22 mouse cellular contexts compared by ENCODE assay signal in genomic region chr7:27483860-27484259, GRCm38 (mm10). TPM values are rescaled to one million over a fixed set of nuclear protein-coding genes. Genes with fewer than 3 reads are reported as not detected.
"Had no signal": no experiment of that assay in that cellular context is flagged by ENCODE, and none has a peak within 500 bp of the region (broad histone marks: within the 10 kb centered on the region; RNA-seq: fewer than 3 reads in every experiment).

No protein-coding gene starts in this region.

- H3K4me3 ChIP-seq: layer of hippocampus, adult 2 months; limb, embryonic 10.5 days; limb, embryonic 13.5 days; midbrain, embryonic 13.5 days; myocyte; neural tube, embryonic 13.5 days had no signal

- H3K27ac ChIP-seq: kidney, postnatal 0 days; layer of hippocampus, adult 2 months; limb, embryonic 10.5 days; limb, embryonic 13.5 days; liver, embryonic 14.5 days; macrophage; midbrain, embryonic 13.5 days; neural tube, embryonic 13.5 days had no signal

- ATAC-seq: liver, postnatal 0 days; lung, postnatal 0 days; midbrain, embryonic 13.5 days; midbrain, embryonic 16.5 days had no signal

- DNase-seq: kidney, adult 2 months; kidney, postnatal 25 days; layer of hippocampus, adult 9-11 months; liver; liver, postnatal 0 days; lung, embryonic 14.5 days; thymus, adult 2 months; thymus, postnatal 14 days; thymus, postnatal 4 days had no signal

- H3K27me3 ChIP-seq: limb, embryonic 13.5 days had no signal

RNA-seq across cellular contexts. Expression of gene Sptbn4, which starts 36.4 kb away (rescaled TPM):
- total RNA-seq: monocyte, adult 5-6 weeks; neutrophil, adult 5-6 weeks had no signal
